Mouse (Mus musculus) MEL (cell line): ENCODE measurements around the gene Sbno2. TPM values are rescaled to one million over a fixed set of nuclear protein-coding genes. Genes with fewer than 3 reads are reported as not detected.
A peak's percentile ranks its signal among the peaks of the same experiment; 100 is the strongest.

Experiments
- DNase-seq: peaks from one replicate; pipeline ENCODE4 v3.0.0; 2011; ENCODE audit warnings: low read depth, low spot score
- H3K27ac ChIP-seq: 2 replicates; pipeline ENCODE4 v1.5.1; 2012; ENCODE audit warnings: low read depth, mild to moderate bottlenecking, control low read depth, low read length, moderate library complexity; ENCODE audit not compliant: control insufficient read depth
- H3K27me3 ChIP-seq, 2 experiments: fragments of 150-350 bp in 1 of 2; sonication (generic) in 1 of 2; 2 replicates each; pipeline ENCODE4 v1.6.1; 2012; ENCODE audit warnings: low read length in 2 of 2, mild to moderate bottlenecking in 2 of 2, improper control_type of control experiment in 1 of 2, moderate library complexity in 1 of 2; ENCODE audit not compliant: insufficient read depth in 2 of 2, control insufficient read depth in 1 of 2
- H3K36me3 ChIP-seq, 2 experiments: 2 replicates each; pipeline ENCODE4 v1.6.1; 2012 to 2014; ENCODE audit warnings: low read length in 2 of 2, improper control_type of control experiment in 1 of 2, inconsistent platforms in 1 of 2, mild to moderate bottlenecking in 1 of 2; ENCODE audit not compliant: insufficient read depth in 2 of 2, control insufficient read depth in 1 of 2
- H3K4me1 ChIP-seq, 2 experiments: fragments of 150-350 bp in 1 of 2; sonication (generic) in 1 of 2; 2 replicates each; pipeline ENCODE4 v1.6.1; 2012; ENCODE audit warnings: low read length in 2 of 2, improper control_type of control experiment in 1 of 2, mild to moderate bottlenecking in 1 of 2; ENCODE audit not compliant: insufficient read depth in 2 of 2, control insufficient read depth in 1 of 2
- H3K4me3 ChIP-seq, 2 experiments: fragments of 150-350 bp in 1 of 2; sonication (generic) in 1 of 2; 2 replicates each; pipeline ENCODE4 v1.5.1; 2012; ENCODE audit warnings: low read depth in 2 of 2, low read length in 2 of 2, mild to moderate bottlenecking in 2 of 2, moderate library complexity in 2 of 2, control low read depth in 1 of 2, improper control_type of control experiment in 1 of 2; ENCODE audit not compliant: control insufficient read depth in 1 of 2, insufficient read depth in 1 of 2
- H3K79me2 ChIP-seq: 2 replicates; pipeline ENCODE4 v1.6.1; 2012; ENCODE audit warnings: mild to moderate bottlenecking, low read length, moderate library complexity; ENCODE audit not compliant: control insufficient read depth, poor library complexity, insufficient read depth
- H3K9ac ChIP-seq: 2 replicates; pipeline ENCODE4 v1.6.1; 2012; ENCODE audit warnings: low read depth, mild to moderate bottlenecking, control low read depth, low read length, moderate library complexity; ENCODE audit not compliant: control insufficient read depth, poor library complexity, severe bottlenecking
- H3K9me3 ChIP-seq: fragments of 150-350 bp; sonication (generic); replicated peaks from 2 replicates; pipeline ENCODE4 v1.6.1; 2012; ENCODE audit warnings: mild to moderate bottlenecking, low read length, improper control_type of control experiment, moderate library complexity; ENCODE audit not compliant: insufficient read depth
- BHLHE40 ChIP-seq: IDR thresholded peaks from 2 replicates; pipeline ENCODE4 v1.6.1; 2012; ENCODE audit warnings: low read depth, mild to moderate bottlenecking, inconsistent platforms, low read length, improper control_type of control experiment, borderline replicate concordance
- CHD1 ChIP-seq: IDR thresholded peaks from 2 replicates; pipeline ENCODE4 v1.6.1; 2012; ENCODE audit warnings: low read depth, mild to moderate bottlenecking, inconsistent platforms, low read length, improper control_type of control experiment
- CHD2 ChIP-seq: IDR thresholded peaks from 2 replicates; pipeline ENCODE4 v1.6.1; 2011; ENCODE audit warnings: low read length, improper control_type of control experiment
- E2F4 ChIP-seq: IDR thresholded peaks from 2 replicates; pipeline ENCODE4 v1.6.1; 2011; ENCODE audit warnings: low read depth, low read length, improper control_type of control experiment, borderline replicate concordance
- JUND ChIP-seq: IDR thresholded peaks from 2 replicates; pipeline ENCODE4 v1.6.1; 2011; ENCODE audit warnings: low read depth, mild to moderate bottlenecking, improper control_type of control experiment, low read length
- MAFK ChIP-seq: IDR thresholded peaks from 2 replicates; pipeline ENCODE4 v1.6.1; 2011; ENCODE audit warnings: low read depth, mild to moderate bottlenecking, low read length, improper control_type of control experiment, borderline replicate concordance
- MAX ChIP-seq: IDR thresholded peaks from 2 replicates; pipeline ENCODE4 v1.6.1; 2011; ENCODE audit warnings: low read length, improper control_type of control experiment
- MAZ ChIP-seq: IDR thresholded peaks from 2 replicates; pipeline ENCODE4 v1.6.1; 2012; ENCODE audit warnings: low read depth, mild to moderate bottlenecking, inconsistent platforms, low read length, improper control_type of control experiment
- MYC ChIP-seq: IDR thresholded peaks from 2 replicates; pipeline ENCODE4 v1.6.1; 2011; ENCODE audit warnings: low read depth, mild to moderate bottlenecking, low read length, improper control_type of control experiment, moderate library complexity
- TBP ChIP-seq: IDR thresholded peaks from 2 replicates; pipeline ENCODE4 v1.8.0; 2011; ENCODE audit warnings: low read depth, low read length, improper control_type of control experiment
- UBTF ChIP-seq: IDR thresholded peaks from 2 replicates; pipeline ENCODE4 v1.6.1; 2012; ENCODE audit warnings: low read depth, mild to moderate bottlenecking, inconsistent platforms, low read length, improper control_type of control experiment, moderate library complexity, borderline replicate concordance; ENCODE audit not compliant: insufficient read depth
- USF1 ChIP-seq: IDR thresholded peaks from 2 replicates; pipeline ENCODE4 v1.6.1; 2014; ENCODE audit warnings: low read depth, mild to moderate bottlenecking, inconsistent platforms, low read length, improper control_type of control experiment, moderate library complexity
- polyA plus RNA-seq, 2 experiments: library from polyadenylated mRNA; stranded (reverse) in 1 of 2; unstranded in 1 of 2; fragments of >175 nt in 1 of 2; fragments of >200 nt in 1 of 2; gene quantifications; 2 replicates each; pipeline versions ENCODE4 v1.2.1 to v1.2.4; 2012; ENCODE audit warnings: low replicate concordance in 2 of 2, low read depth in 1 of 2; ENCODE audit not compliant: insufficient read length in 2 of 2, insufficient read depth in 1 of 2, missing spikeins in 1 of 2
- total RNA-seq: library from RNA; depleted of rRNA; stranded (reverse); fragments of 300-350 nt; gene quantifications from 2 replicates; pipeline ENCODE4 v1.2.3, GENCODE M21; 2012

Gene Sbno2
- total and polyA plus RNA-seq, 3 experiments: 15.8 to 29.0 TPM; not detected in 1

GRCm38 (mm10) chr10:80153713-80154112, 48.3 kb upstream of the Sbno2 start:
- H3K79me2 ChIP-seq: peaks cover 32% of the 10 kb centered on the region
- H3K4me3 ChIP-seq: no peak overlapping the region
- DNase-seq: no peak
- H3K27ac ChIP-seq: no peak overlapping the region
- H3K9me3 ChIP-seq: no peaks in the 10 kb centered on the region
- peaks cover 0 to 24% of the 10 kb centered on the region in 2 experiments; a peak in 2 of 4 replicates for H3K36me3 ChIP-seq
- H3K9ac ChIP-seq: no peak overlapping the region
- TF ChIP-seq CHD2 (no peak), UBTF (no peak), CHD1 (no peak), TBP (no peak), E2F4 (no peak), MYC (no peak)
- peaks cover 5 to 31% of the 10 kb centered on the region in 2 experiments; a peak in 3 of 4 replicates for H3K4me1 ChIP-seq
- no peaks in the 10 kb centered on the region for H3K27me3 ChIP-seq

GRCm38 (mm10) chr10:80152873-80153260, 47.5 kb upstream of the Sbno2 start:
- Histone ChIP-seq H3K79me2 (peaks cover 32% of the 10 kb centered on the region), H3K4me3 (no peak overlapping the region), H3K9me3 (no peaks in the 10 kb centered on the region), H3K27ac (no peak overlapping the region; the same call in 1 of the 2 replicates), H3K27me3 (no peaks in the 10 kb centered on the region), H3K9ac (no peak overlapping the region), H3K4me1 (peaks cover 2 to 31% of the 10 kb centered on the region in 2 experiments; a peak in 3 of 4 replicates), H3K36me3 (peaks cover 0 to 20% of the 10 kb centered on the region in 2 experiments; a peak in 2 of 4 replicates)
- TF ChIP-seq USF1 (no peak), JUND (no peak), MAZ (0 out of 2 replicates have a peak, but pooled peaks have one; percentile 28), TBP (no peak), MAX (no peak), BHLHE40 (no peak)
- no peak for DNase-seq

- no peaks in the 10 kb centered on the region for H3K27me3 ChIP-seq
- TF ChIP-seq MAFK: no peak
- no peak for DNase-seq
- H3K9ac ChIP-seq: no peak overlapping the region
- H3K9me3 ChIP-seq: no peaks in the 10 kb centered on the region
- peaks cover 2 to 31% of the 10 kb centered on the region in 2 experiments; a peak in 3 of 4 replicates for H3K4me1 ChIP-seq
- peaks cover 0 to 17% of the 10 kb centered on the region in 2 experiments; a peak in 2 of 4 replicates for H3K36me3 ChIP-seq
- no peak overlapping the region for H3K27ac ChIP-seq
- peaks cover 32% of the 10 kb centered on the region for H3K79me2 ChIP-seq
- no peak overlapping the region for H3K4me3 ChIP-seq
Observed at GRCm38 (mm10) chr10:80152071-80152872, 46.9 kb upstream of the Sbno2 start.
